Comparison of ENCODE assay signal across 13 mouse cellular contexts in genomic region chr17:31873185-31873870, GRCm38 (mm10). TPM values are rescaled to one million over a fixed set of nuclear protein-coding genes. Genes with fewer than 3 reads are reported as not detected.
DNase-seq lines count a peak whose midpoint lies in the region; ATAC-seq lines count a peak whose summit lies in the region.
"Had no signal": no experiment of that assay in that cellular context is flagged by ENCODE, and none has a peak within 500 bp of the region (broad histone marks: within the 10 kb centered on the region; RNA-seq: fewer than 3 reads in every experiment).

No protein-coding gene starts in this region.

- H3K27me3 ChIP-seq in midbrain, embryonic 11.5 days (ENCODE audit: control insufficient read depth, insufficient read depth, low read length): no peaks in the 10 kb centered on the region
- no peaks in the 10 kb centered on the region for H3K27me3 ChIP-seq in midbrain, embryonic 16.5 days (ENCODE audit: control insufficient read depth, insufficient read depth, low read depth, low read length)
- no peaks in the 10 kb centered on the region for H3K27me3 ChIP-seq in liver, embryonic 16.5 days (ENCODE audit: control insufficient read depth, insufficient read depth, low read depth, low read length)
- H3K27me3 ChIP-seq: limb, embryonic 13.5 days had no signal

- H3K4me3 ChIP-seq in midbrain, embryonic 11.5 days (ENCODE audit: low read depth, low read length): no peak overlapping the region
- H3K4me3 ChIP-seq in midbrain, embryonic 16.5 days (ENCODE audit: low read depth, low read length): no peak overlapping the region
- H3K4me3 ChIP-seq in liver, embryonic 16.5 days (ENCODE audit: low read depth, low read length): no peak overlapping the region
- H3K4me3 ChIP-seq: limb, embryonic 13.5 days had no signal

- H3K27ac ChIP-seq in midbrain, embryonic 11.5 days (ENCODE audit: low read depth, low read length): no peak overlapping the region
- H3K27ac ChIP-seq in midbrain, embryonic 16.5 days (ENCODE audit: low read length): no peak overlapping the region
- peak overlapping the region; percentile 8; the same call in 1 of the 2 replicates for H3K27ac ChIP-seq in liver, embryonic 16.5 days (ENCODE audit: low read length)
- H3K27ac ChIP-seq: limb, embryonic 13.5 days had no signal

- H3K36me3 ChIP-seq in midbrain, embryonic 11.5 days (ENCODE audit: control insufficient read depth, insufficient read depth, low read length): no peaks in the 10 kb centered on the region
- no peaks in the 10 kb centered on the region for H3K36me3 ChIP-seq in midbrain, embryonic 16.5 days (ENCODE audit: control insufficient read depth, insufficient read depth, low read length)
- H3K36me3 ChIP-seq in liver, embryonic 16.5 days (ENCODE audit: control insufficient read depth, insufficient read depth): no peaks in the 10 kb centered on the region
- H3K36me3 ChIP-seq: limb, embryonic 13.5 days had no signal

- ATAC-seq in midbrain, embryonic 11.5 days (ENCODE audit: low FRiP score): no peak
- ATAC-seq in midbrain, embryonic 16.5 days: no peak
- peak; percentile 33; the same call in 1 of the 2 replicates for ATAC-seq in liver, embryonic 16.5 days (ENCODE audit: low read depth)
- no peak for ATAC-seq in cerebellum, adult (ENCODE audit: insufficient number of reproducible peaks, low FRiP score, low TSS enrichment)
- ATAC-seq: activated CD4-positive, CD25-positive, alpha-beta regulatory T cell, adult 4 months; CD4-positive, CD25-positive, alpha-beta regulatory T cell, adult 4 months had no signal

- H3K9ac ChIP-seq in midbrain, embryonic 11.5 days (ENCODE audit: low read length): no peak overlapping the region
- no peak overlapping the region for H3K9ac ChIP-seq in midbrain, embryonic 16.5 days (ENCODE audit: low read depth, low read length)
- no peak overlapping the region for H3K9ac ChIP-seq in liver, embryonic 16.5 days (ENCODE audit: low read depth, low read length)
- H3K9ac ChIP-seq: limb, embryonic 13.5 days had no signal

- peaks cover 3% of the 10 kb centered on the region; the same call in 1 of the 2 replicates for H3K4me1 ChIP-seq in midbrain, embryonic 11.5 days (ENCODE audit: control insufficient read depth, insufficient read depth, low read length)
- peaks cover 8% of the 10 kb centered on the region; the same call in 1 of the 2 replicates for H3K4me1 ChIP-seq in midbrain, embryonic 16.5 days (ENCODE audit: control insufficient read depth, insufficient read depth, low read length)
- peaks cover 17% of the 10 kb centered on the region for H3K4me1 ChIP-seq in liver, embryonic 16.5 days (ENCODE audit: control insufficient read depth, low read depth, low read length)

- no peak overlapping the region for H3K4me2 ChIP-seq in midbrain, embryonic 11.5 days
- no peak overlapping the region for H3K4me2 ChIP-seq in midbrain, embryonic 16.5 days (ENCODE audit: low read length)
- H3K4me2 ChIP-seq in liver, embryonic 16.5 days (ENCODE audit: low read depth, low read length): no peak overlapping the region
- H3K4me2 ChIP-seq: limb, embryonic 13.5 days had no signal

- H3K9me3 ChIP-seq in midbrain, embryonic 11.5 days (ENCODE audit: control insufficient read depth, low read length): no peaks in the 10 kb centered on the region
- no peaks in the 10 kb centered on the region for H3K9me3 ChIP-seq in midbrain, embryonic 16.5 days (replicated peaks; ENCODE audit: control insufficient read depth, low read length, poor library complexity, severe bottlenecking)
- no peaks in the 10 kb centered on the region for H3K9me3 ChIP-seq in liver, embryonic 16.5 days (replicated peaks; ENCODE audit: control insufficient read depth, low read length)
- H3K9me3 ChIP-seq: limb, embryonic 13.5 days had no signal

- DNase-seq in gastrocnemius, postnatal 10 days: peak; percentile 4
- DNase-seq in gastrocnemius, adult 8-10 months (ENCODE audit: low spot score in 2 of 2): no peak
- peak; percentile 10 for DNase-seq in midbrain, embryonic 11.5 days (ENCODE audit: low spot score, missing footprints)
- DNase-seq in CD4-positive helper T cell, adult 2 months (ENCODE audit: low read depth, low spot score): peak; percentile 31
- no peak for DNase-seq in embryo, embryonic 10 days (ENCODE audit: low spot score)
- DNase-seq: cerebellum, adult 9-10 months; thymus, postnatal 25 days had no signal

- WGBS in midbrain, embryonic 11.5 days: 86% methylated on average over 8 of the region's 8 CpGs
- 91% methylated on average over 8 of the region's 8 CpGs for WGBS in midbrain, embryonic 16.5 days
- 53% methylated on average over 8 of the region's 8 CpGs for WGBS in liver, embryonic 16.5 days (ENCODE audit: insufficient replicate concordance)

RNA-seq across cellular contexts. Expression of gene Sik1, which starts 17.7 kb away (rescaled TPM):
- total RNA-seq in gastrocnemius, postnatal 10 days (2021): 10 to 100 TPM; 30.6 to 33.2 TPM
- 10 to 100 TPM in 2 of 4 experiments, 1 to 10 TPM in 2; 7.8 to 22.8 (median 13.9) TPM for total RNA-seq in gastrocnemius, adult 8-10 months (2022)
- 8.9 and 14.0 TPM in 2 replicates for polyA plus RNA-seq in midbrain, embryonic 11.5 days (2014; fragmentation: Nextera tagmentation; extraction: Ambion mirVana)
- 16.7 and 20.9 TPM in 2 replicates for polyA plus RNA-seq in midbrain, embryonic 16.5 days (2015; fragmentation: Nextera tagmentation; extraction: Ambion mirVana)
- 5.4 and 5.9 TPM in 2 replicates for polyA plus RNA-seq in liver, embryonic 16.5 days (2015; fragmentation: Nextera tagmentation; extraction: Ambion mirVana)

Comparison
In these comparisons a context has a peak if more than half of its experiments do, and no peak if none do; other contexts are left out.
1. DNase-seq: peak in gastrocnemius, postnatal 10 days (single experiment), midbrain, embryonic 11.5 days (single experiment) and CD4-positive helper T cell, adult 2 months (single experiment); none in gastrocnemius, adult 8-10 months (0 of 2) and embryo, embryonic 10 days (single experiment).